Mouse (Mus musculus) ES-E14 (cell line): Measurements from ENCODE around the gene Fndc3b. TPM values are rescaled to one million over a fixed set of nuclear protein-coding genes. Genes with fewer than 3 reads are reported as not detected.

Experiments
- DNase-seq: peaks from one replicate; pipeline ENCODE4 v3.0.0-alpha.2; 2013; ENCODE audit warnings: low read depth, low spot score
- H3K27ac ChIP-seq: 2 replicates; pipeline ENCODE4 v1.5.1; 2012; ENCODE audit warnings: low read depth, mild to moderate bottlenecking, low read length, moderate library complexity, mixed read lengths; ENCODE audit not compliant: poor library complexity, insufficient read depth, severe bottlenecking
- H3K36me3 ChIP-seq: 2 replicates; pipeline ENCODE4 v1.6.1; 2012; ENCODE audit warnings: mild to moderate bottlenecking, low read length, moderate library complexity, mixed read lengths; ENCODE audit not compliant: control insufficient read depth, poor library complexity, insufficient read depth, severe bottlenecking
- H3K4me1 ChIP-seq, 2 experiments: fragments of 150-350 bp in 1 of 2; sonication (generic) in 1 of 2; 2 replicates each; pipeline ENCODE4 v1.6.1; 2012; ENCODE audit warnings: low read length in 2 of 2, mild to moderate bottlenecking in 1 of 2, mixed read lengths in 1 of 2; ENCODE audit not compliant: control insufficient read depth in 2 of 2, insufficient read depth in 2 of 2, poor library complexity in 1 of 2
- H3K4me3 ChIP-seq, 2 experiments: fragments of 150-350 bp in 1 of 2; sonication (generic) in 1 of 2; 2 replicates each; pipeline ENCODE4 v1.5.1; 2012; ENCODE audit warnings: low read length in 2 of 2, low read depth in 1 of 2, mild to moderate bottlenecking in 1 of 2, mixed read lengths in 1 of 2; ENCODE audit not compliant: insufficient read depth in 1 of 2, poor library complexity in 1 of 2, severe bottlenecking in 1 of 2
- H3K9ac ChIP-seq: 2 replicates; pipeline ENCODE4 v1.6.1; 2012; ENCODE audit warnings: low read depth, mild to moderate bottlenecking, low read length, mixed read lengths; ENCODE audit not compliant: poor library complexity, insufficient read depth, severe bottlenecking
- H3K9me3 ChIP-seq: fragments of 150-350 bp; sonication (generic); 2 replicates; pipeline ENCODE4 v1.6.1; 2012; ENCODE audit warnings: low read depth, mild to moderate bottlenecking, low read length; ENCODE audit not compliant: control insufficient read depth, insufficient read depth
- HCFC1 ChIP-seq: IDR thresholded peaks from 2 replicates; pipeline ENCODE4 v1.6.1; 2012; ENCODE audit warnings: low read length, inconsistent platforms, borderline replicate concordance; ENCODE audit not compliant: insufficient read depth
- MAFK ChIP-seq: IDR thresholded peaks from 2 replicates; pipeline ENCODE4 v1.6.1; 2014; ENCODE audit warnings: mild to moderate bottlenecking, low read depth, low read length, inconsistent platforms; ENCODE audit not compliant: insufficient read depth
- ZC3H11A ChIP-seq: IDR thresholded peaks from 2 replicates; pipeline ENCODE4 v1.6.1; 2012; ENCODE audit warnings: low read depth, mild to moderate bottlenecking, inconsistent platforms, low read length, borderline replicate concordance
- ZNF384 ChIP-seq: IDR thresholded peaks from 2 replicates; pipeline ENCODE4 v1.6.1; 2012; ENCODE audit warnings: low read depth, low read length, inconsistent platforms
- in situ Hi-C, 2 experiments: fragments of 600-800 bp; cut with MboI; formaldehyde crosslinking; loops; one replicate each; pipeline ENCODE4 v1.15.1; 2025; ENCODE audit warnings: low sequenced_read_pairs in 2 of 2, inconsistent platforms in 1 of 2; ENCODE audit not compliant: unreplicated experiment in 2 of 2
- total RNA-seq: library from RNA; depleted of rRNA; stranded (reverse); fragments of 300-350 nt; gene quantifications from 2 replicates; pipeline ENCODE4 v1.2.3, GENCODE M21; 2012

Gene Fndc3b
- total RNA-seq, 1 experiment: 16.6 TPM

GRCm38 (mm10) chr3:27656764-27657390 is 54.2 kb downstream of the Fndc3b start:
- TF ChIP-seq MAFK: peak; percentile 97
- TF ChIP-seq ZNF384: no peak
- no peaks in the 10 kb centered on the region for H3K36me3 ChIP-seq
- H3K9me3 ChIP-seq: no peaks in the 10 kb centered on the region
- DNase-seq: peak; percentile 59
- no peak overlapping the region for H3K4me3 ChIP-seq
- H3K9ac ChIP-seq: no peak overlapping the region
- no peak overlapping the region; the same call in 1 of the 2 replicates for H3K27ac ChIP-seq
- in situ Hi-C loops: no loop called here
- peaks cover 10 to 12% of the 10 kb centered on the region in 2 experiments for H3K4me1 ChIP-seq

- TF ChIP-seq ZC3H11A (no peak), ZNF384 (no peak), MAFK (no peak)
- H3K36me3 ChIP-seq: no peaks in the 10 kb centered on the region
- DNase-seq: no peak
- H3K27ac ChIP-seq: no peak overlapping the region
- in situ Hi-C loops: no loop called here
- H3K9ac ChIP-seq: no peak overlapping the region
- H3K4me3 ChIP-seq: no peak overlapping the region
- no peaks in the 10 kb centered on the region for H3K9me3 ChIP-seq
- peaks cover 12 to 15% of the 10 kb centered on the region in 2 experiments for H3K4me1 ChIP-seq
These were observed 55.4 kb downstream of the Fndc3b start for GRCm38 (mm10) chr3:27655673-27656072.

GRCm38 (mm10) chr3:27655042-27655441 is 56.1 kb downstream of the Fndc3b start:
- Histone ChIP-seq H3K4me3 (no peak overlapping the region), H3K9me3 (no peaks in the 10 kb centered on the region), H3K4me1 (peaks cover 12 to 15% of the 10 kb centered on the region in 2 experiments), H3K36me3 (no peaks in the 10 kb centered on the region), H3K9ac (no peak overlapping the region), H3K27ac (no peak overlapping the region; the same call in 1 of the 2 replicates)
- in situ Hi-C loops: no loop called here
- DNase-seq: no peak
- no peak for TF ChIP-seq ZNF384

- in situ Hi-C loops: no loop called here
- DNase-seq: no peak
- TF ChIP-seq MAFK: no peak
- no peak for TF ChIP-seq ZNF384
- TF ChIP-seq ZC3H11A: no peak
- Histone ChIP-seq H3K4me3 (no peak overlapping the region), H3K36me3 (no peaks in the 10 kb centered on the region), H3K9me3 (no peaks in the 10 kb centered on the region), H3K27ac (no peak overlapping the region), H3K9ac (no peak overlapping the region), H3K4me1 (peaks cover 12 to 15% of the 10 kb centered on the region in 2 experiments)
These were observed 58.6 kb downstream of the Fndc3b start for GRCm38 (mm10) chr3:27652451-27653011.

- H3K4me1 ChIP-seq: peaks cover 6 to 15% of the 10 kb centered on the region in 2 experiments
- H3K4me3 ChIP-seq: no peak overlapping the region
- TF ChIP-seq HCFC1: no peak
- no peaks in the 10 kb centered on the region for H3K9me3 ChIP-seq
- no peak overlapping the region for H3K9ac ChIP-seq
- in situ Hi-C loops: no loop called here
- DNase-seq: no peak
- H3K36me3 ChIP-seq: no peaks in the 10 kb centered on the region
- H3K27ac ChIP-seq: no peak overlapping the region
These were observed 59.4 kb downstream of the Fndc3b start for GRCm38 (mm10) chr3:27651731-27652130.
